Mouse (Mus musculus): ENCODE results near the gene Dnajc25. TPM values are rescaled to one million over a fixed set of nuclear protein-coding genes. Genes with fewer than 3 reads are reported as not detected.

The Dnajc25 gene
- polyA plus RNA-seq, 1 experiment from 2014 or later = 13.7 TPM

GRCm38 (mm10) chr4:58981421-58981820 is 13.4 kb upstream of the Dnajc25 start:
- H3K27me3 ChIP-seq (ENCODE audit: control insufficient read depth, insufficient read depth, low read length) = no peaks in the 10 kb centered on the region
- H3K27ac ChIP-seq (replicated peaks in 1 of 2; ENCODE audit: control insufficient read depth in 1 of 2, insufficient read depth in 1 of 2, low read depth in 2 of 2, low read length in 2 of 2) = no peak overlapping the region
- H3K4me1 ChIP-seq (ENCODE audit: control insufficient read depth in 2 of 2, insufficient read depth in 2 of 2, low read length in 2 of 2) = peaks cover 0 to 2% of the 10 kb centered on the region in 2 experiments; a peak in 1 of 4 replicates
- no peak overlapping the region for H3K4me2 ChIP-seq (ENCODE audit: low read length)
- ATAC-seq (ENCODE audit: insufficient number of reproducible peaks, insufficient read depth, low FRiP score, low read depth) = no peak
- no peak overlapping the region for H3K4me3 ChIP-seq (ENCODE audit: control insufficient read depth in 1 of 2, insufficient read depth in 1 of 2, low read depth in 1 of 2, low read length in 2 of 2)
- H3K36me3 ChIP-seq (ENCODE audit: control insufficient read depth, insufficient read depth, low read length) = no peaks in the 10 kb centered on the region; the same call in 1 of the 2 replicates
- H3K9ac ChIP-seq (ENCODE audit: low read length) = no peak overlapping the region
- no peaks in the 10 kb centered on the region for H3K9me3 ChIP-seq (ENCODE audit: control insufficient read depth, low read length)
- WGBS = 84% methylated on average over 6 of the region's 6 CpGs

DNA sequence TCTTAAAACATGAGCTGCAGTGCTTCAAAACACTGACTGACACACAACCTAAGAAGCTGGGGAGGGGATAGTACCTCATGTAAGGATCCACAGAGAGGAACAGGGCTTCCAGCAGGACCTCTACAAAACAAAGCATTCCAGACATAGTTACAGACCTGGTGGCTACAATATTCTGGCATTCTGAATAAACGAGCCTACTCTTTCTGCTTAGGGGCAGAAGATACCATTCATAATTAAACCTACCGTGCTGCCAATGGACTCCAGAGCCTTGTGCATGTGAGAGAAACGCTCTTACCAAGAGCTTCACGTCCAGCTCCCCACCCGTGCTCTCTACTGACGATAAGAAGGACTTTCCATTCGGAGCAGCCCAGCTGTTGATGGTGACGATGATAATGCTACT is 12.1 kb upstream of the Dnajc25 start:
- H3K4me2 ChIP-seq (ENCODE audit: low read length) = no peak overlapping the region
- no peak overlapping the region for H3K4me3 ChIP-seq (ENCODE audit: control insufficient read depth in 1 of 2, insufficient read depth in 1 of 2, low read depth in 1 of 2, low read length in 2 of 2)
- peaks cover 2 to 6% of the 10 kb centered on the region in 2 experiments; a peak in 2 of 4 replicates for H3K4me1 ChIP-seq (ENCODE audit: control insufficient read depth in 2 of 2, insufficient read depth in 2 of 2, low read length in 2 of 2)
- no peaks in the 10 kb centered on the region; the same call in 1 of the 2 replicates for H3K36me3 ChIP-seq (ENCODE audit: control insufficient read depth, insufficient read depth, low read length)
- no peaks in the 10 kb centered on the region for H3K9me3 ChIP-seq (ENCODE audit: control insufficient read depth, low read length)
- H3K27ac ChIP-seq (replicated peaks in 1 of 2; ENCODE audit: control insufficient read depth in 1 of 2, insufficient read depth in 1 of 2, low read depth in 2 of 2, low read length in 2 of 2) = no peak overlapping the region
- H3K27me3 ChIP-seq (ENCODE audit: control insufficient read depth, insufficient read depth, low read length) = no peaks in the 10 kb centered on the region
- no peak for ATAC-seq (ENCODE audit: insufficient number of reproducible peaks, insufficient read depth, low FRiP score, low read depth)
- 81% methylated on average over 8 of the region's 8 CpGs for WGBS
- no peak overlapping the region for H3K9ac ChIP-seq (ENCODE audit: low read length)

GRCm38 (mm10) chr4:58985157-58985648 is 9.7 kb upstream of the Dnajc25 start:
- 19% methylated on average over 7 of the region's 7 CpGs for WGBS
- H3K9me3 ChIP-seq (ENCODE audit: control insufficient read depth, low read length) = no peaks in the 10 kb centered on the region

GRCm38 (mm10) chr4:58986540-58987190 is 8.2 kb upstream of the Dnajc25 start, which contains the start of gene Ptgr1:
Ptgr1 (minus strand) TSS chr4:58987119.
- H3K36me3 ChIP-seq (ENCODE audit: control insufficient read depth, insufficient read depth, low read length) = no peaks in the 10 kb centered on the region; the same call in 1 of the 2 replicates
- under 1% methylated on average over 28 of the region's 28 CpGs for WGBS
- H3K9me3 ChIP-seq (ENCODE audit: control insufficient read depth, low read length) = no peaks in the 10 kb centered on the region
- H3K27ac ChIP-seq (replicated peaks in 1 of 2; ENCODE audit: control insufficient read depth in 1 of 2, insufficient read depth in 1 of 2, low read depth in 2 of 2, low read length in 2 of 2) = peak within 1 kb of the TSS in 1 of 2 experiments; percentile 41; a peak in 2 of 4 replicates
- ATAC-seq (ENCODE audit: insufficient number of reproducible peaks, insufficient read depth, low FRiP score, low read depth) = no peak; the same call in 1 of the 2 replicates
- H3K4me2 ChIP-seq (ENCODE audit: low read length) = peak within 1 kb of the TSS; percentile 95
- H3K27me3 ChIP-seq (ENCODE audit: control insufficient read depth, insufficient read depth, low read length) = no peaks in the 10 kb centered on the region
- peaks cover 2 to 6% of the 10 kb centered on the region in 2 experiments; a peak in 2 of 4 replicates for H3K4me1 ChIP-seq (ENCODE audit: control insufficient read depth in 2 of 2, insufficient read depth in 2 of 2, low read length in 2 of 2)
- H3K9ac ChIP-seq (ENCODE audit: low read length) = peak within 1 kb of the TSS; percentile 75
- H3K4me3 ChIP-seq (ENCODE audit: control insufficient read depth in 1 of 2, insufficient read depth in 1 of 2, low read depth in 1 of 2, low read length in 2 of 2) = peak within 1 kb of the TSS; percentile 79 to 91

More at GRCm38 (mm10) chr4:58985157-58985648, 9.7 kb upstream of the Dnajc25 start:
- Histone ChIP-seq H3K4me2 (ENCODE audit: low read length) (no peak overlapping the region), H3K36me3 (ENCODE audit: control insufficient read depth, insufficient read depth, low read length) (no peaks in the 10 kb centered on the region; the same call in 1 of the 2 replicates), H3K9ac (ENCODE audit: low read length) (no peak overlapping the region), H3K4me3 (ENCODE audit: control insufficient read depth in 1 of 2, insufficient read depth in 1 of 2, low read depth in 1 of 2, low read length in 2 of 2) (no peak overlapping the region), H3K27ac (replicated peaks in 1 of 2; ENCODE audit: control insufficient read depth in 1 of 2, insufficient read depth in 1 of 2, low read depth in 2 of 2, low read length in 2 of 2) (no peak overlapping the region), H3K4me1 (ENCODE audit: control insufficient read depth in 2 of 2, insufficient read depth in 2 of 2, low read length in 2 of 2) (peaks cover 2 to 6% of the 10 kb centered on the region in 2 experiments; a peak in 2 of 4 replicates), H3K27me3 (ENCODE audit: control insufficient read depth, insufficient read depth, low read length) (no peaks in the 10 kb centered on the region)
- ATAC-seq (ENCODE audit: insufficient number of reproducible peaks, insufficient read depth, low FRiP score, low read depth) = no peak

GRCm38 (mm10) chr4:58989303-58989898 is 5.5 kb upstream of the Dnajc25 start:
- WGBS = 82% methylated on average over 7 of the region's 7 CpGs
- H3K9me3 ChIP-seq (ENCODE audit: control insufficient read depth, low read length) = no peaks in the 10 kb centered on the region
- ATAC-seq (ENCODE audit: insufficient number of reproducible peaks, insufficient read depth, low FRiP score, low read depth) = no peak

DNA sequence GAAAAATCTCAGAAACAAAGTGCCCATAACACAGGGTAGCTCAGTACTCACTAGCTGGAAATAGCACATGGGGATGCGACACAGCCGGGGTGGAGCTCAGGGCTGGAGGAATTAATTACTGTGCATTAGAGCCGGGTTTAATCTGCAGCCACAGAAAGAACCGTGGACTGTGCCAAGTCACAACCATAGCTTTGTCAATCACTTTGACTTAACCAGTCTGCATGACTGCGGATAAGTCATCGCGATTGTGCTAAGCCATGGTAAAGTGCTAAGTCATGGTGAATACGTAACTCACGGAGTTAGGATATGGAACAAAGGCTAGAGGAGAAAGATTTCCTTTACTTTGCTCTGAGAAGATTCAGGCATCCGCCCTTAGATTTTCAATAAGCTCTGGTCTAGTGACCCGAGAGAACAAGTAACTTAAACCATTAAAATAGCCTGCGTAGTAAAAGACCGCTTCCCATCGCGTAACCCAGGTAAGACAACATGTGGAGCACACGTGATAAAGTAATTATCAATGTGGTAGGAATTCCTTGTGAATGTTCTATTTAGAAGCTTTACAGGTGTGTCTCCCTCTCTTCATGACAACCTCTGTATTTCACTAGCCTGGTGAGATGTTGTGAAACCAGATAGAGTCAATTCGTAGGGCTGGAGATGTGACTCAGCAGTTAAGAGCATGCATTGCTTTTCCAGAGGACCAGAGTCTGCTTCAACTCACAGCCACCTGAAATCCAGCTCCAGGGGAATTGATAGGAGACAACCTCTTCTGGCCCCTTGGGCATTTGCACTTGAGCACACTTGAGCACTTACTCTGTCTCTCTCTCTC is 4.0 kb upstream of the Dnajc25 start:
- Histone ChIP-seq H3K4me3 (ENCODE audit: control insufficient read depth in 1 of 2, insufficient read depth in 1 of 2, low read depth in 1 of 2, low read length in 2 of 2) (no peak overlapping the region), H3K27ac (replicated peaks in 1 of 2; ENCODE audit: control insufficient read depth in 1 of 2, insufficient read depth in 1 of 2, low read depth in 2 of 2, low read length in 2 of 2) (no peak overlapping the region), H3K36me3 (ENCODE audit: control insufficient read depth, insufficient read depth, low read length) (no peaks in the 10 kb centered on the region), H3K4me2 (ENCODE audit: low read length) (no peak overlapping the region), H3K4me1 (ENCODE audit: control insufficient read depth in 2 of 2, insufficient read depth in 2 of 2, low read length in 2 of 2) (peaks cover 4 to 6% of the 10 kb centered on the region in 2 experiments; a peak in 3 of 4 replicates), H3K27me3 (ENCODE audit: control insufficient read depth, insufficient read depth, low read length) (no peaks in the 10 kb centered on the region), H3K9ac (ENCODE audit: low read length) (no peak overlapping the region), H3K9me3 (ENCODE audit: control insufficient read depth, low read length) (no peaks in the 10 kb centered on the region)
- WGBS = 79% methylated on average over 17 of the region's 17 CpGs
- ATAC-seq (ENCODE audit: insufficient number of reproducible peaks, insufficient read depth, low FRiP score, low read depth) = no peak

More at GRCm38 (mm10) chr4:58989303-58989898, 5.5 kb upstream of the Dnajc25 start:
- no peaks in the 10 kb centered on the region for H3K36me3 ChIP-seq (ENCODE audit: control insufficient read depth, insufficient read depth, low read length)
- no peaks in the 10 kb centered on the region for H3K27me3 ChIP-seq (ENCODE audit: control insufficient read depth, insufficient read depth, low read length)
- no peak overlapping the region for H3K27ac ChIP-seq (replicated peaks in 1 of 2; ENCODE audit: control insufficient read depth in 1 of 2, insufficient read depth in 1 of 2, low read depth in 2 of 2, low read length in 2 of 2)
- no peak overlapping the region for H3K4me3 ChIP-seq (ENCODE audit: control insufficient read depth in 1 of 2, insufficient read depth in 1 of 2, low read depth in 1 of 2, low read length in 2 of 2)
- H3K4me2 ChIP-seq (ENCODE audit: low read length) = no peak overlapping the region
- H3K9ac ChIP-seq (ENCODE audit: low read length) = no peak overlapping the region
- H3K4me1 ChIP-seq (ENCODE audit: control insufficient read depth in 2 of 2, insufficient read depth in 2 of 2, low read length in 2 of 2) = peaks cover 4 to 6% of the 10 kb centered on the region in 2 experiments; a peak in 3 of 4 replicates

GRCm38 (mm10) chr4:58992195-58992594 is 2.7 kb upstream of the Dnajc25 start:
- no peak for ATAC-seq (ENCODE audit: insufficient number of reproducible peaks, insufficient read depth, low FRiP score, low read depth)
- Histone ChIP-seq H3K27ac (replicated peaks in 1 of 2; ENCODE audit: control insufficient read depth in 1 of 2, insufficient read depth in 1 of 2, low read depth in 2 of 2, low read length in 2 of 2) (no peak overlapping the region), H3K4me1 (ENCODE audit: control insufficient read depth in 2 of 2, insufficient read depth in 2 of 2, low read length in 2 of 2) (peaks cover 3 to 6% of the 10 kb centered on the region in 2 experiments), H3K9me3 (ENCODE audit: control insufficient read depth, low read length) (no peaks in the 10 kb centered on the region), H3K9ac (ENCODE audit: low read length) (no peak overlapping the region), H3K36me3 (ENCODE audit: control insufficient read depth, insufficient read depth, low read length) (no peaks in the 10 kb centered on the region), H3K4me3 (ENCODE audit: control insufficient read depth in 1 of 2, insufficient read depth in 1 of 2, low read depth in 1 of 2, low read length in 2 of 2) (no peak overlapping the region), H3K27me3 (ENCODE audit: control insufficient read depth, insufficient read depth, low read length) (no peaks in the 10 kb centered on the region), H3K4me2 (ENCODE audit: low read length) (no peak overlapping the region)
- WGBS = 36% methylated on average over 5 of the region's 5 CpGs
